Mouse (Mus musculus) spleen, postnatal 10 days (tissue): ENCODE measurements around the gene Birc3.
"Not testable (repeated sequence)": the region's sequence is repeated elsewhere in the genome, so short reads cannot be mapped to it uniquely, and the experiment has no call there.

Experiments used
- DNase-seq, 2 experiments: peaks; one replicate each; pipeline ENCODE4 v3.0.0; 2021 to 2022; ENCODE audit warnings: low spot score in 2 of 2

Birc3 gene

GRCm38 (mm10) chr9:7867981-7868380 is 5.0 kb downstream of the Birc3 start:
- DNase-seq: peak in 1 of 2 experiments; percentile 23

- DNase-seq: peak in 1 of 2 experiments; percentile 40
Measured at GRCm38 (mm10) chr9:7866981-7867380, 6.0 kb downstream of the Birc3 start.

- no peak for DNase-seq
Measured at GRCm38 (mm10) chr9:7860976-7861375, 12.0 kb downstream of the Birc3 start.

- no peak for DNase-seq
Measured at GRCm38 (mm10) chr9:7855912-7856311, 17.1 kb downstream of the Birc3 start.

GRCm38 (mm10) chr9:7855374-7855773 is 17.6 kb downstream of the Birc3 start:
- DNase-seq: no peak

GRCm38 (mm10) chr9:7854196-7854595 is 18.8 kb downstream of the Birc3 start:
- DNase-seq: not testable (repeated sequence)

- DNase-seq: no peak
Measured at GRCm38 (mm10) chr9:7852346-7853230, 20.4 kb downstream of the Birc3 start.

- DNase-seq: no peak
Measured at GRCm38 (mm10) chr9:7851841-7852240, 21.1 kb downstream of the Birc3 start.

- DNase-seq: no peak
Measured at GRCm38 (mm10) chr9:7848191-7848590, 24.8 kb downstream of the Birc3 start.

GRCm38 (mm10) chr9:7846667-7847199 is 26.3 kb downstream of the Birc3 start:
- no peak for DNase-seq

- DNase-seq: no peak
Measured at GRCm38 (mm10) chr9:7845216-7845895, 27.6 kb downstream of the Birc3 start.

- DNase-seq: no peak
Measured at GRCm38 (mm10) chr9:7841221-7841620, 31.8 kb downstream of the Birc3 start.

GRCm38 (mm10) chr9:7837806-7838440 is 35.1 kb downstream of the Birc3 start:
- DNase-seq: no peak

GRCm38 (mm10) chr9:7836905-7837805 is 35.8 kb downstream of the Birc3 start, which contains the start of gene Birc2:
Gene Birc2 (minus strand): TSS chr9:7837064.
- DNase-seq: peak; percentile 88 to 95

GRCm38 (mm10) chr9:7836331-7836730 is 36.7 kb downstream of the Birc3 start:
- peak in 1 of 2 experiments; percentile 61 for DNase-seq

GRCm38 (mm10) chr9:7835302-7835701 is 37.7 kb downstream of the Birc3 start:
- no peak for DNase-seq

GRCm38 (mm10) chr9:7833421-7833820 is 39.6 kb downstream of the Birc3 start:
- no peak for DNase-seq

- DNase-seq: peak in 1 of 2 experiments; percentile 30
Measured at GRCm38 (mm10) chr9:7829531-7830528, 43.2 kb downstream of the Birc3 start.

- no peak for DNase-seq
Measured at GRCm38 (mm10) chr9:7828706-7829105, 44.3 kb downstream of the Birc3 start.

- DNase-seq: no peak
Measured at GRCm38 (mm10) chr9:7824916-7825315, 48.1 kb downstream of the Birc3 start.
